Mouse (Mus musculus) bone marrow, adult 2 months (tissue): ENCODE results near the gene Zfp74.

Source experiments
- CTCF ChIP-seq: fragments of 200-500 bp; IDR thresholded peaks from 2 replicates; pipeline ENCODE4 v1.5.1; 2011; ENCODE audit warnings: low read length, control low read depth; ENCODE audit not compliant: control insufficient read depth, insufficient read depth
- POLR2A ChIP-seq: fragments of 200-500 bp; IDR thresholded peaks from 2 replicates; pipeline ENCODE4 v1.6.1; 2011; ENCODE audit warnings: low read depth, mild to moderate bottlenecking, control low read depth, low read length, borderline replicate concordance; ENCODE audit not compliant: control insufficient read depth

DNA sequence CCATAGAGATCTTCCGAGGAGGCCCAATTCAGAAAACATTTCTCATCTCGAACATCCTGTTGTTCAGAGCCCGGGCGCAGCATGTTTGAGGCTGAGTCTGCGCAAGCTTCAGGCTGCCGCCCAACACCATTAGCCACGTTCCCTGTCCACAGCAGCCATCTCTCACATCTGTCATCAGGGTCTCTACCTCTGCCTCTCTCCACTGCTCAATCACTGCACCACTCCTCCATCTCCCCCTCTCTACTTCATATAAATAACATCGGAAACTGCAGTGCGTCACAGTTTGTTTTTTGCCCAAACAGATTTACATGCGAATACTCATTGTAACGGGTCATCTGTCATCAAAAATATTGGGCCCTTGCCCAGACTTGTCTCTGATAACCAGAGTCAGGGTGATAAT, 12.9 kb downstream of the Zfp74 start:
- no peak for TF ChIP-seq CTCF
- no peak for TF ChIP-seq POLR2A
